Mouse (Mus musculus) liver, postnatal 0 days (tissue): ENCODE data around the gene Gm37240.

Experiments used
- CTCF ChIP-seq: sonication (generic); IDR thresholded peaks from 2 replicates; pipeline ENCODE4 v1.5.1; 2016; ENCODE audit warnings: antibody characterized with exemption, low read depth
- EP300 ChIP-seq: IDR thresholded peaks from 2 replicates; pipeline ENCODE4 v1.6.1; 2016; ENCODE audit warnings: antibody characterized with exemption, low read depth, mild to moderate bottlenecking

- TF ChIP-seq CTCF: no peak
- TF ChIP-seq EP300: no peak
These were observed 469.7 kb downstream of the Gm37240 start for GRCm38 (mm10) chr3:85417663-85418062.
